Mouse (Mus musculus): ENCODE data around the gene Medag. TPM values are rescaled to one million over a fixed set of nuclear protein-coding genes. Genes with fewer than 3 reads are reported as not detected.

The Medag gene
- total RNA-seq, 2 experiments from 2014 or later = 14.1 to 16.1 TPM

DNA sequence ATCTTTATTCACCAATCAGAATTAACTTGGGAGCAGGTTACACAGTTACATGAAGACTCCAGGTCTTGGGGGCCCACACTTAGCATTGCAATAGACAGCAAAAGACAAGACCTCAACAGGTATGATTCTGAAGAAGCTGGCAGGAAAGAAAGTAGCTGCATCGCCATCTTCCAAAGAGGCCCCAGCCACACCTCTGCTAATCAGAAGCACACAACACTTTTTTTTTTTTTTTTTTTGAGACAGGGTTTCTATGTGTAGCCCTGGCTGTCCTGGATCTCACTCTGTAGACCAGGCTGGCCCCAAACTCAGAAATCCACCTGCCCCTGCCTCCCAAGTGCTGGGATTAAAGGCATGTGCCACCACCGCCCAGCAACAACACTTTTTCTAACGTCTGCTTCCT lies 15.0 kb downstream of the Medag start:
- intact Hi-C loops (cut with DNase I) = no loop called here
- no peak for DNase-seq

- no peak for DNase-seq
- intact Hi-C loops (cut with DNase I) = no loop called here
Observed at GRCm38 (mm10) chr5:149427277-149428060, 15.9 kb downstream of the Medag start.

- DNase-seq = no peak
- intact Hi-C loops (cut with DNase I) = no loop called here
Observed at GRCm38 (mm10) chr5:149428347-149428746, 16.8 kb downstream of the Medag start.

GRCm38 (mm10) chr5:149428810-149429255 lies 17.3 kb downstream of the Medag start:
- intact Hi-C loops (cut with DNase I) = no loop called here
- DNase-seq = peak; percentile 65 to 72

- DNase-seq = no peak
- intact Hi-C loops (cut with DNase I) = no loop called here
Observed at GRCm38 (mm10) chr5:149429541-149429940, 18.0 kb downstream of the Medag start.

GRCm38 (mm10) chr5:149430943-149431342 lies 19.4 kb downstream of the Medag start:
- no peak for DNase-seq
- intact Hi-C loops (cut with DNase I) = no loop called here

GRCm38 (mm10) chr5:149433618-149434017 lies 22.1 kb downstream of the Medag start:
- intact Hi-C loops (cut with DNase I) = no loop called here
- DNase-seq = no peak

- DNase-seq = no peak
- intact Hi-C loops (cut with DNase I) = no loop called here
Observed at GRCm38 (mm10) chr5:149434141-149434690, 22.7 kb downstream of the Medag start.

GRCm38 (mm10) chr5:149436541-149436940 lies 25.0 kb downstream of the Medag start:
- no peak for DNase-seq
- intact Hi-C loops (cut with DNase I) = no loop called here

- intact Hi-C loops (cut with DNase I) = no loop called here
- no peak for DNase-seq
Observed at GRCm38 (mm10) chr5:149437150-149437549, 25.6 kb downstream of the Medag start.

- intact Hi-C loops (cut with DNase I) = no loop called here
Observed at GRCm38 (mm10) chr5:149439531-149440179, 28.1 kb downstream of the Medag start, which contains the start of gene Tex26. TSS of gene Tex26 (plus strand) at chr5:149439660.

GRCm38 (mm10) chr5:149440180-149440573 lies 28.6 kb downstream of the Medag start:
- intact Hi-C loops (cut with DNase I) = no loop called here
- DNase-seq = peak; percentile 62 to 68

More at GRCm38 (mm10) chr5:149439531-149440179, 28.1 kb downstream of the Medag start, which contains the start of gene Tex26:
- DNase-seq = peak; percentile 53 to 60

DNA sequence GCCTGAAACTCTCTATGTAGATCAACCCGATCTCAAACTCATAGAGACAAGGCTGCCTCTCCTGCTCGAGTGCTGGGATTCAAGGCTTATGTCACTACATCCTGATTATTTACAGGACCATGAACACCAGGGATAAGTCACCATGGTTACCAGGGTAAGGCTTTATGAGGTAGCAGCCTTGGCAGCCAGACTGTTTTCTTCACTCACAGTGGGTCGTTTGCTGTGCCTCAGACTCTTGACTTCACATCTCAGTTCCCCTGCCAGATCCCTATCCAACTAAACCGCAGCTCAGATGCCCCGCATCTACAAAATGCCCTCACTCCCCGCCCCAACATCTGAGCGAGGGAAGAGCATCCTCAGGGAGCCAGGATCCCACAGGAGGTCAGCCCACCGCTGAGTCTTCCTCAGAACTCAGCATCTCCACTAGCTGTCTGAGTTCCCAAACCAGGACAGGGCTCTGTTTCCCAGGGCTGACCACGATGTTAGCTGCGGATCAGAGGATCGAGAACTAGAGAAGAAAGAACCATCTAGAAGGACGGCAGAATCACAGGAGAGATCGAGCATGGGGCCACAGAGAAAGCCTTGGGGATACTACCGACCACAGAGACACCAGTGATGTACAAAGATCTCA lies 30.2 kb downstream of the Medag start:
- intact Hi-C loops (cut with DNase I) = no loop called here
- DNase-seq = no peak

GRCm38 (mm10) chr5:149442277-149442660 lies 30.7 kb downstream of the Medag start:
- intact Hi-C loops (cut with DNase I) = no loop called here
- no peak for DNase-seq

DNA sequence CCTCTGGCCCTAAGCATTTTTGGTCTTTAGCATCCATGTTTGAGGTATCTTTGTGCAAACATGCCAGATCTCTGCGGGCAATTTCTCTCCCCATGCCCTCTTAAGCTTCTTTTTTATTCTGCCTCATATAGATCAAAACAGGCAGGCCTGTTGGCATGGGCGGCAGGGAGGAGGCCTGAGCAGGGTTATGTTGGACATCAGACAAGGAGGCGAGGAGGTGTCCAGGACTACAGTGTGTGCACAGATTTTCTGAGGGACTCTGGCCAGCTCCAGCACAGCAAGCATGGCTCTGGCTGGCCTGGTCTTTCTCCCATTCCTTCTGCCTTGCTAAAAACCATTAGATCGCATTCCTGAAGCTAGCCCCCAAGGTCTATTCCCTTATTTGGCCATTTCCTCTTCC lies 32.9 kb downstream of the Medag start:
- no peak for DNase-seq
- intact Hi-C loops (cut with DNase I) = no loop called here

GRCm38 (mm10) chr5:149446495-149446894 lies 34.9 kb downstream of the Medag start:
- intact Hi-C loops (cut with DNase I) = no loop called here
- DNase-seq = no peak

DNA sequence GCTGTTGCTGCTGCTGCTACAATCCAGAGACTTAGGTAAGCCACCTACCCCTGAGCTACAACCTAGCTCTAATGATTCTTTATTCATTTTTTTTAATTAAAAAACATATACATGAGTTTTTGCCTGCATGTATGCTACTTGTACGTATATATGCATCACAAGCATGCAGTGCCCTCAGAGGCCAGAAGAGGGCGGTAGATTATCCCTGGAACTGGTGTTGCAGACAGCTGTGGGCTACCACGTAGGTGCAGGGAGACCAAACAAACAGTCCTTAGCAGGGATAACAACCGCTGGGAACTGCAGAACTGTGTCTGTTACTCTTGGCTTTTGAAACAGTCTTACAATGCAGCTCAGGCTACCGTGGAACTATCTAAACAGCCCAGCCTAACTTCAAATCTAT lies 36.2 kb downstream of the Medag start:
- DNase-seq = no peak
- intact Hi-C loops (cut with DNase I) = no loop called here

GRCm38 (mm10) chr5:149449406-149449805 lies 37.9 kb downstream of the Medag start:
- intact Hi-C loops (cut with DNase I) = no loop called here
- DNase-seq = no peak

DNA sequence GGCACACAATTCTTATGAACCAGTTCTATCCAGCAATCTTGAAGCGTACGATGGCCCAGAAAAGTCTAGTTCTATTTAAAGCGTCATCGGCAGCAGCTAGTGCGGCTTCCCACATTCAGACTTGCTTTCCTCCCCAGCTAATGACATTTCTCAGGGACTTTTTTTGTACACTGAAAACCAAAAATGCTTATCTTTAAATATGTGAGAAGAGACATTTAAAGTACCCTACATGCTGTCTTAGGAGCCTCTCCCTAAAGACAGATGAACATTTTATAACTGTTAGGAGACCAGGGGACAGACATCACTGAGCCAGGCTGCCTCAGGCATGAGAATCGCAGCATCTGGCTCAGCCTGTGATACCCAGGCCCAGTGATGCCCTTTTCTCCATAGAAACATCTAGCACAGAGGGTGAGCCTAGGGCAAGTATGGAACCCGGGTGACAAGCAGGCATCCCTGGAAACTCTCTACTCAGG lies 39.7 kb downstream of the Medag start:
- intact Hi-C loops (cut with DNase I) = no loop called here
- no peak for DNase-seq

- DNase-seq = peak; percentile 73 to 78
- intact Hi-C loops (cut with DNase I) = loop anchor here (1.0 kb wide), 1 partner anchor 70 kb away; no protein-coding TSS in a partner anchor
Observed at GRCm38 (mm10) chr5:149454281-149454680, 42.7 kb downstream of the Medag start.

GRCm38 (mm10) chr5:149456544-149456943 lies 45.0 kb downstream of the Medag start:
- intact Hi-C loops (cut with DNase I) = no loop called here
- DNase-seq = no peak
